Mouse (Mus musculus) embryonic fibroblast, embryonic 13.5 days (primary cell): Measurements from ENCODE around the gene Cygb. TPM values are rescaled to one million over a fixed set of nuclear protein-coding genes. Genes with fewer than 3 reads are reported as not detected.

ENCODE experiments used
- H3K27ac ChIP-seq: 2 replicates; pipeline ENCODE4 v1.5.1; 2012; ENCODE audit warnings: low read length, control low read depth, inconsistent platforms; ENCODE audit not compliant: insufficient read depth
- H3K4me1 ChIP-seq: 2 replicates; pipeline ENCODE4 v1.6.1; 2011; ENCODE audit warnings: low read length; ENCODE audit not compliant: control insufficient read depth, insufficient read depth
- H3K4me3 ChIP-seq: 2 replicates; pipeline ENCODE4 v1.5.1; 2011; ENCODE audit warnings: mild to moderate bottlenecking, control low read depth, low read length; ENCODE audit not compliant: insufficient read depth
- CTCF ChIP-seq: IDR thresholded peaks from 2 replicates; pipeline ENCODE4 v1.5.1; 2011; ENCODE audit warnings: mild to moderate bottlenecking, control low read depth, low read length, moderate library complexity, borderline replicate concordance; ENCODE audit not compliant: insufficient read depth
- POLR2A ChIP-seq: IDR thresholded peaks from 2 replicates; pipeline ENCODE4 v1.6.1; 2011; ENCODE audit warnings: low read depth, mild to moderate bottlenecking, control low read depth, low read length, moderate library complexity
- polyA plus RNA-seq: library from polyadenylated mRNA; stranded (reverse); fragments of >200 nt; gene quantifications from 2 replicates; pipeline ENCODE4 v1.2.4, GENCODE M21; 2011; ENCODE audit warnings: low read depth; ENCODE audit not compliant: missing spikeins, insufficient read length

Cygb gene
- polyA plus RNA-seq, 1 experiment, result 0.74 TPM

DNA sequence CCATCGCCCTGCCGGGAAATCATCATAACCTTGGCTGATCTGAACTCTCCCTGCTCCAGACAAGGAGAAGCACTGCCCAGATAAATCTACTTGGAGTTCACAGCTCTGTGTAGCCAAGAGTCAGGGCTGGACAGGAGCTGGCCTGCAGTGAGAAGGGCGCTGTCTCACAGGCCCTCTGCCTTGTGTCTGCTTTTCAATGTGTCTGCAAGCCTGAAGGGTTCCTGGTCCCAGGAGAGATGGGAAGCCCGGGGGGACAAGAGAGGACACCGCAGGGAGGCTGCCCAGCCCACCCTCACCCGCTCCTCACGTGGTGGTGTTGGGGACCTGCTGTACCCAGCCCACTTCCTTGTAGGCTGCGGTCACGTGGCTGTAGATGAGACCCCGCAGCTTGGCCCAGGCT is 5.1 kb downstream of the Cygb start:
- TF ChIP-seq POLR2A, result no peak
- TF ChIP-seq CTCF, result no peak
- H3K4me3 ChIP-seq, result no peak overlapping the region
- H3K27ac ChIP-seq, result no peak overlapping the region
- 0 out of 2 replicates have a peak, but pooled peaks cover 3% of the 10 kb centered on the region for H3K4me1 ChIP-seq

DNA sequence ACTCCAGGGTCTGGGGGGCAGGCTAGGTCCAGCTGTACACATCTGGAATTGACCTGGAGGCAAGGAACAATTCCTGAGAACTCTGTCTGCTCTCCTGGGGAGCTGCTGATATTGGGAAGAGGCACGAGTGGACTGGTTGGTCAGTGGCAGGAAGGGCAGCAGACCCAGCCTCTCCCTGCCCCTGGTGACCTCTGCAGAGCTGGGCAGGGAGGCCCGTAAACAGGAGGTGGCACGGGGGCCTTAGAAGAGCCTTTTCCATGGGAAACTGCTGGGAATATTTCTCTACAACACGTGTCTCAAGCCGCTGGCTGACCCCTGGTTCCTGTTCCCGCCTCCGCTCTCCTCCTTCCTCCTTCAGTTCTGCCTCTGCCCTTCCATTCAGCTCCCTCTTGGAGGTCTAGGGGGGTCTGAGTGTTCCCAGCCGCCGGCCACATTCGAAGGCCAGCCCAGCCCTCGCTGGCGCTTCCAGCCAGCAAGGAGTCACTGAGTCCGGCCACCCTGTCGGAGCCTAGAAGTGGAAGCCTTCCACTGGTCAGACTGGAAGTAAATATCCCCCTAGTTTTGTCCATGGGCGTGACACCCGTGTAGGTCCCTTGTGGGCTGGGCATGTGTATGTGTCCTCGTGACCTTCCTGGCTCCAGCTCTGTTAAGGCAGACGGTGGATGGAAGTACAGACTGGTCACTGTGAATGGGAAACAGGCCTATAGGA is 5.7 kb downstream of the Cygb start:
- H3K27ac ChIP-seq, result no peak overlapping the region
- H3K4me3 ChIP-seq, result no peak overlapping the region
- H3K4me1 ChIP-seq, result 0 out of 2 replicates have a peak, but pooled peaks cover 3% of the 10 kb centered on the region
- TF ChIP-seq CTCF (no peak), POLR2A (no peak)

DNA sequence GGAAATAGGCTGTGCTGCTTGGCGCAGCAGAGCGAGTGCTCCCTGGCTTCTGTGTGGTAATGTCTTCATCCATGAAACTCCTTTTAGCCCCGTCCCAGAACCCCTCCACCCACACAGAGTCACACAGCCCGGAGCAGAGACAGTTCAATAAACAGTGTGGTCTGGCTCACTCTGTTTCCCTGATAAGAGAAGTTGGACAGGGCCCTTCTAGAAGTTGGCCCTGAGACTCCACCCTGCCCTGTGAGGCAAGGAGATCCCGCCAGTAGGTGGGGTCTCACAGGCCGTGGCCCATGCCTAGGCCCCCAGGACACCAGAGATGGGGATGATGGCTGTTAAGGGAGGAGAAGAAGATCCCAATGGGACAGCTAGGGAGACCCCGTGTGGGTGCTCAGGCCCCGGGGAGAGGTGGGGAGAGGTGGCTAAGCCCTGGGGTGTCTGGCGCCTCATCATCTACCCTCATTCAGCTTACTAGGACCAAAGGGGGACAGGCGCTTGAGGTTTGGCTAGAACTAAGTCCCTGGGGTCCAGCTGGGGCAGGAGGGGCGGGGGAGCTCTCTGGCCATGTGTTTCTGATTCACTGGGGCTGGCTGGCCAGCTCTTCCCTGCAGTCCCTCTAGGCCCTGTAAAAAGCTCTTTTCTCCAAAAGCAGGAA is 6.6 kb downstream of the Cygb start:
- 0 out of 2 replicates have a peak, but pooled peaks cover 3% of the 10 kb centered on the region for H3K4me1 ChIP-seq

DNA sequence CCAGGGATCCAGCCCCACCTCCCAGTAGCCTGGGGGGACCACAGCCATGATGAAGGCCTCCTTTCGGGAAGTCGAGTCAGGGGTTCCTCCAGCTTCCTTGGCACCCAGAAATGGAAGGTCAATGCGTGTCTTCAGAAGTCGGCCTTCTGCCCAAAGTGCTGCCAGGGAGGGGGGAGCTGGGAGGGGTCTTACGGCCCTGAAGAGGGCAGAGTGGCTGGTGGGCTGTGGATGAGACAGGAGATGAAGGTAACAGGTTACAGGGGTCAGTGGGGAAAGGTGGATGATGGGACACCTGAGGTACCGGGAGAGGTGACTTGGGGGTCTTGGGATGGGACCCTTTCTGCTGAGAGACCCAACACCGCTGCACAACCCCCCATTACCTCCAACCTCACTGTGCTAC is 7.3 kb downstream of the Cygb start:
- TF ChIP-seq CTCF, result no peak
- no peak for TF ChIP-seq POLR2A
- Histone ChIP-seq H3K27ac (no peak overlapping the region), H3K4me1 (0 out of 2 replicates have a peak, but pooled peaks cover 3% of the 10 kb centered on the region), H3K4me3 (no peak overlapping the region)

More for the DNA sequence above, 6.6 kb downstream of the Cygb start:
- Histone ChIP-seq H3K27ac (no peak overlapping the region), H3K4me3 (no peak overlapping the region)
- TF ChIP-seq POLR2A (no peak), CTCF (no peak)

DNA sequence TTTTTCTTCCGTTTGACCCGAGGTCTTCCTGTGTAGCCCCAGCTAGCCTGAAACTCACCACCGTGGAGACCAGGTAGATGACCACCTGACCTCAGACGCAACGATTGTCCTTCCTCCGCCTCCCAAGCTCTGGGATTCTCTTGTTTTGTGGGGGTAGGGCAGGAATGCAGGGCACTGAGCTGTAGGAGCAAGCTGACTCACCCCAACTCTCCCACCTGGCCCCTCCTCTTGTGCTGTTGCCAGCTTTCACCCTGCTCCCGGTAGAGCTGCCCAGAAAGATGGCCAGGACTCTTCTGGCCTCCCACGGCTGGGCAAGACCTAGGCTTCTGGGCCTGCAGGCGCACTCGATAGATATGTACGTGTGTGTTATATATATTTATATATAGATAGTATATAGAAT is 8.0 kb downstream of the Cygb start:
- H3K27ac ChIP-seq, result no peak overlapping the region
- no peak overlapping the region for H3K4me3 ChIP-seq
- 0 out of 2 replicates have a peak, but pooled peaks cover 3% of the 10 kb centered on the region for H3K4me1 ChIP-seq
- no peak for TF ChIP-seq POLR2A
- TF ChIP-seq CTCF, result no peak

DNA sequence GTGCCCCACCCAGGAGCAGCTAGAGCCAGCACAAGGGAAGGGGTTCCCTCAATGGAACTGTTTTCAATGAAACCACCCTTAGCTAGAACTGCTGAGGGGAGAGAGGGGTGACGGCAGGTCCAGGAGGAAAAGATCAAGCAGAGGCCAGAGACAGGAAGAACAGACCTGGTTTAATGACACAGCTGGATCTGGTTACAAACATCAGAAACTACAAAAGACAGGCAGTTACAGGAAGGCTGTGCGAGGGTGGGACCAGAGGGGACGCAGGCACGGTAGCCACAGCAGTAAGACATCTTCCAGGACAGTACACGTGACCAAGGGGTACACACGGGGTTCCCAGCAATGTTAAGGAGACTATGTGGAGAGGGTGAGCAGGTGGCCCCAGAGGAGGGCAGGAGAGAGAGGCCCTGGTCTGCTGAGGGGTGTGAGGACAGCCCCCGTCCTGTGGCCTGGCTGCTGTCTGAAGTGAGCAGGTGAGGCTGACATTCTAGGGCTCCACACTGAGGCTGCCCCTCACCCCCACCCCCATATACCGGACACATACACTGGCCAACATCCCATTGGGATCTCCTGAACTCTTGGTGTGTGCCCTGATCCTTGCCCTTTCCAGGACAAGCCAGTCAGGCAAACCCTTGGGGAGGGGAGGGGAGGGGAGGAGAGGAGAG is 8.5 kb downstream of the Cygb start:
- no peak overlapping the region for H3K27ac ChIP-seq
- TF ChIP-seq CTCF (no peak), POLR2A (no peak)
- 0 out of 2 replicates have a peak, but pooled peaks cover 3% of the 10 kb centered on the region for H3K4me1 ChIP-seq
- no peak overlapping the region for H3K4me3 ChIP-seq

DNA sequence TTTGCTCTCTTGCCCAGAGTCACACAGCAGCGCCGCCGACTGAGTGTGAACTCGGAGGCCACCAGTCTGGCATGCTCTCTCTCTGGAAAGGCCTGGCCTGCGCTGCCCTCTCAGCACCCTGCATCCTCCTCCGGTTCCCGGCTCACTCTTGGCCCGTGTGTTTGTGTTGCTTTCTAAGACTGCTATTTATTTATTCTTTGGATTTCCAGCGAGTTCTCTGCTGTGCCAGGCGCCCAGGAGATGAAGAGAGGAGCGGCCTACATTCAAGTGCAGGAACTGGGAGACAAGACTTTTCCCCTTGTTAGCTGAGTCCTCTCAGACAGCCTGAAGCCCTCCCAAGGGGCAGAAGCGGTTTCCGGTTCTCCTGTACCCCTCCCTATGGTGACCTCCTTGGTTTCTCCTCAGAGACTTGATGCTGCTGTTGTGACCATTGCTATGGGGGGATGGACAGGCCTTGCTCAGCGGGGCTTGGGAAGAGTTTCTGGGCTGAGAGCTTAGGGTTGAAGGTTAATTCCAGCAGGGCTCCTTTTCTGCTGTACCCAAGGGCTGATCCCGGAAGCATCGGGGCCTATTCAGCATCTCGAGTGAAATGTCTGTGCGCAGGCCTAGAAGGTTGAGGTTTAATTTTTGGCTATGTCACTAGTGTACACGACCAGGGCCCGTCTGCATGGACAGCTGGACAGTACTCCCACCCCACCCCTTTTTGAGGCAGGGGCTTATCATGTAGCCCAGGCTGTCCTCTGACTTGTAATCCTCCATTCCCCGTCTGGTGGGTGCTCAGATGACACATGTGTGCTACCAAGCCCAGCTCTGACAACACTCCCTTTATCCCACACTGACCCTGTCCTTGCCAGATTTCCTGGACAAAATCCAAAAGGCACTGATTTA is 9.6 kb downstream of the Cygb start:
- TF ChIP-seq POLR2A, result no peak
- no peak for TF ChIP-seq CTCF
- no peak overlapping the region for H3K27ac ChIP-seq
- no peak overlapping the region for H3K4me3 ChIP-seq
- 0 out of 2 replicates have a peak, but pooled peaks cover 3% of the 10 kb centered on the region for H3K4me1 ChIP-seq

DNA sequence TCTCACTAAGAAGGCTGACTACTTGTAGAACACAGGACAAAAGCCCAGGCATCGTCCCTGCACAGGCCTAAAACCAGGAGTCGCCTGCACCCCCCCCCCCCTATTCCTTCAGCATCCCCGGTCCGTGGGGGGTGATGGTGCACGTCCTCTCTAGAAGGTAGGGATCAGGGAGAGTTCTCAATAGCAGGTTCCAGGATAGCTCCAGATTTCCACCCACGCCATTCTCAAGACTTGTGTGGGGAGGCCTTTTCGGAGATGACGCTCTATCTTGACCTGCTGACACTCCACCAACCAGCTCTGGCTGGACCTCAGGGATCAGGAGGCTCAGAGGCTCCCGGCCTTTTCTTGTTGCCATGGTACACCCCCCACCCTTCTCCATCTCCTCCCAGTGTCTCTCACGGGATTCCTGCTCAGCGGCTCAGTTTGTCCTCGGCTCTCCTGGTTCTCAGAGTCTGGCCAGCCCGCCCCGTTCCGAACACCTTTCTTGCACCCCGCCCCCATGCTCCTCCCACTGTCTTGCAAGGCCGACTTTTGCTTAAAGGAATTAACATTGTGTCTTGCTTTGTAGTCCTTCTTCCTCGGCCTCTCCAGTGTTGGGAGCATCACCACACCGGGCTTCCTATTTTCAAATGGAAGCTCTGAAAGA is 10.4 kb downstream of the Cygb start:
- Histone ChIP-seq H3K4me1 (0 out of 2 replicates have a peak, but pooled peaks cover 3% of the 10 kb centered on the region), H3K4me3 (no peak overlapping the region), H3K27ac (no peak overlapping the region)
- TF ChIP-seq CTCF (no peak), POLR2A (no peak)
